Mouse (Mus musculus): ENCODE measurements at regions not wholly inside any gene's neighbourhood (a gene's known extent, or its start where the extent isn't known, plus 50 kb on each side); places are given as distances from the start of the nearest gene placed in this dataset.

DNA sequence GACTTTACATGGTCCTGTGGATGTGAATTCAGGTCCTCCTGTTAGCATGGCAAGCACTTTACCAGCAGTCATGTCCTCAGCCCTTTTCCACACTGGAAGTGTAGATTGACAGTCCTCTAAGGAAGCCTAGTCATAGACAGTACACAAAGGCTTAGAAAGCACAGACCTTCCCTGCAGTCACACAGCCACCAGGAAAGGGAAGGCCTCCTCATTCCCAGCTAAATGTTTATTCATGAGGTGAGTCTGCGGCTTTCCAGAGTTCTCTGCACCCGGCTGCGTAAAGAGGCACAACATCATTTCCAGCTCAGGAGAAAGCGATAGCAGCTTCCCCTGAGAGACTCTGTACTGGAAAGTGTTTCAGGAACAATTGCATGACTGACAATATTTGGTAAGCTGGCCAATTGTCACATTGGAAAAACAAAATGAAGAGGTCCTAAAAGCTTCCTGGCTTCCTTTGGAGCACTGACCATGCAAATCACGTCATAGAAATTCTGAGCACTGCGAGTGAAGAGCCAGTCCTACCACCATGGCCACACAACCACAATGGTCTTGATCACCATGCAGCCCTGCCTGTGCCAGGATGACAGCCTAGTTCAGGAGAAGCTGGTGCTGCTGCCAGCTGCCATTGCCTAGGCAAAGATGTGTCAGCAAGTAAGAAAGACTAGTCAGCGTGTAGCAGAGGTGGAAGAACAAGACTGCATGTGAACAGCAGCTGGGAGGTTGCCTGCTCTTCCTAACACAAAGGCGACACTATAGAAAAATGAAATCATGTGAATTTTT lies 252.2 kb upstream of the Tbl1xr1 start:
- peak in 1 of 2 experiments; percentile 10 for DNase-seq

- no peak for DNase-seq
Observed at GRCm38 (mm10) chr3:21824913-21825610, 251.4 kb upstream of the Tbl1xr1 start.

DNA sequence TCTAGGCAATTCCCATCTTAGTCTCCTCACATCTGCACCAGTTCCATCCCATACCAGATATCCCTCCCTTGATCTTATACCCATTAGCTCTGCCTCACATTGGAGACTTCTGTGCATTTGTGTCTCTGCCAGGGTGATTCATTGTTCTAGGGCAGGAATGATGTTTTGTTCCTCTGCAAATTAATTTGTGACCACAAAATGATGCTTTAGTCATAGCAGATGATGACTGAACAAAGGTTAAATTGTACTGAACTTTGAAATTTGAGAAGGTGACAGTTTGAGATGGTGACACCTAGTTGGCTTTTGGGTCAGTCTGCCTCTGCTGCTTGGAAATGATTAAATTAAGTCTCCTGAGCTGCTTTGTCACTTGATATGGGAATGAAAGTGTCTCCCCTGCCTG lies 248.8 kb upstream of the Tbl1xr1 start:
- no peak for DNase-seq

DNA sequence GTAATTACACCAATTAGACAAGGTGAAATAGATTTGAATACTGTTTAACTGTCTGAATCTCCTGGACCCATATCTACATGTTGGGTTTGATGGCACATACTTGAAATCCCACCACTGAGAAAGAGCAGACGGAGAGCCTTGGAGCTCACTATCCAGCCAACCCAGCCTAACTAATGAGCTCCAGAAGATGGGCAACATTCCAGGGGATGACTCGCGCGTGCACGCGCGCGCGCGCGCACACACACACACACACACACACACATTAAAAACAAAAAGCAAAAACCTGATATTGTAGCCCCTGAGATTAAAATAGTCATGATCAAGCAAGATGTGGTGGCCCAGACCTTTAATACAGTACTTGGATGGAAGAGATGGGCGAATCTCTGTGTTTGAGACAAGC lies 243.3 kb upstream of the Tbl1xr1 start:
- no peak for DNase-seq

DNA sequence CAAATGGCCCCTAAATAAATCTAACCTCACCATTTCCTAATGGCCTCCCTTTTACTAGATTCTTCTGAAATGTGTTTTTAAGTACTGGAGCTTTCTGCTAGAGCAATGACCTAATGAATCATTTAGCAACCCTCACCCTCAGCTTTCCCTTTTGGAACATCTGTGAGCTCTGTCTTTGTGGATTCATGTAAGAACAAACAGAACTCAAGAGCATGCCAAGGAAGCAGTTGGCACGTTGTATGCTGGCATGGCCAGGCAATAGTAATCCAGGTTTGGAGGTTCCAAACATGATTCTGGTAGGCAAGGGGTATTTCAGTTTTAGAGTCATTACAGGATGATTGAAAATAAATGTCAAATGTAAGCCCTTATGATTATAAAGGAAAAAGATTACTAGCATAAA lies 240.9 kb upstream of the Tbl1xr1 start:
- peak in 1 of 2 experiments; percentile 11 for DNase-seq

- DNase-seq = no peak
Observed at GRCm38 (mm10) chr3:21837297-21837946, 239.0 kb upstream of the Tbl1xr1 start.

- DNase-seq = no peak
Observed at GRCm38 (mm10) chr3:21840751-21841488, 235.5 kb upstream of the Tbl1xr1 start.

DNA sequence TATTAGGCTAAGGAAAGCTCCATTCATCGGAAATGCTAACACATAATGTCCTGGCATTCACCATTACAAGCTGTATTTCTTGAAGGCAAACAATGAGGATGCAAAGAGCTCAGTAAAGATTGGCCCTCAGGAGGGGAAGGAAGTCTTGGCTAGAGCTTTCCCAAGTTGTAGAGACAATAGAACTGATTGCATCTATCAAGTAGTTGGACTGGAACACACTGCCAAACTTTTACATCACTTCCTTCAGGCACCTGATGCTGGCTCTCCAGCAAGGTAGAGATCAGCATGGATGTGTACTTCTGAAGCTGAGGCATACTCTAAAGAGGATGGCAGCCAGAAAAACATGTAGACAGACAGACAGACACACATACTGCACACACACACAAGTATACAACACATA lies 234.9 kb upstream of the Tbl1xr1 start:
- no peak for DNase-seq

GRCm38 (mm10) chr3:21842545-21843291 lies 233.7 kb upstream of the Tbl1xr1 start:
- no peak for DNase-seq

DNA sequence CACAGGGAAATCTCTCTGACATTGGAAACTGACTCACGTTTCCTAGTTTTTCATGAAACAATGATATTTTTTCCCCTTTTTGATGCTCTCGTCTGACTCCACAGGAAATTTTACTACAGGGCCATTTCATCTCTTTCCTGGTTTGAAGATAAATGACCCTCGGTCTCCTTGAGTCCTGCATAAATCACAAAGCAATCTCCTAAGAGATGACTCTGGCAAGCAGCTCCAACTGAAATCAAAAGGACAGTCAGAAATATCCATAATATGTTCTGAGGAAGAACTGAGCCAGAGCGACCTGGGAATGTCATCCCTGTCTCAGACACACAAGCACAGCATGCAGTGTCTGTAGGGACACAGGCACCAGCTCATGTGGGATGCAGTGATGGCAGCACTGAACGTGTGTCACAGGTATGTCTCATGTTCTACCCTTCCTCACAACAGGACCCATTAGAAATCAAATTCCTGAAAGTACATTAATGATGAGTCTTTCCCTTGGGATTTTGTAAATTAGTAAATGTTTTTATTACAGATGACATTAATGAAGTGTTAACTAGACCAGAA lies 233.1 kb upstream of the Tbl1xr1 start:
- DNase-seq = no peak

DNA sequence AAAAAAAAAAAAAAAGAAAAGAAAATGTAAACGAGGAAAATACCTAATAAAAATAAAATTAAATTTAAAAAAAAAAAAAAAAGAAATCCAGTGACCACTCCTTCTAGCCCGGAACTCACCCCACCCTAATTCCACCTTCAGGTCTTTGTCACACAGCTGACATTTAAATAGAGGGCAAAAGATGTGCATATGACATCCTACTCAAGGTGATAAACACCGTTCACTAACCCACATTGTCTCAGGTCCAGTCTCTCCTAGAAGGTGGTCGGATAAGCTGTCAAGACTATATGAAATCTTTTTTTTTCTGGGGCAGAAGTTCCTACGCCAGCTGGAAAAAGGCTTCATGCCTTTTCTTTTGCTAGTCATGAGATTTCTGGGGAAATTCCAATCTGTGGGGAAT lies 226.6 kb upstream of the Tbl1xr1 start:
- no peak for DNase-seq

DNA sequence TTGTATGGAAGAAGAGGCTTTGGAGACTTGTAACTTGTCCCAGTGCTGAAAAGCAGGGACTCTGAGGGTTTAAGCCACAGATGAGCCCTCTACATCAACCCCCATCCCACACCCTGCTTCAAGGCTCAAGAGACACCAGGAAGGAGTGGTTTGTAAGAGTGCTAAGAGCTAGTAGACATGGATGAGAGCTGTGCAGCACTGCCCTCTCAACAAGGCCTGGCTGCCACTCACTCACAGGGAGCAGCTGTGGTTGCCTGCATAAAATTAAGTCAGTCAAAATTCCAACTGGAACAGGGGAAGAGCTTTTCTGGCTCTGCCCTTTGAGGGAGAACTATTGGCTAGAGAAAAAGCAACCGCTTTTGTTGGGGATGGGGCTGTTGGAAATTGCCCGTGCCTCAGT lies 225.5 kb upstream of the Tbl1xr1 start:
- DNase-seq = no peak

DNA sequence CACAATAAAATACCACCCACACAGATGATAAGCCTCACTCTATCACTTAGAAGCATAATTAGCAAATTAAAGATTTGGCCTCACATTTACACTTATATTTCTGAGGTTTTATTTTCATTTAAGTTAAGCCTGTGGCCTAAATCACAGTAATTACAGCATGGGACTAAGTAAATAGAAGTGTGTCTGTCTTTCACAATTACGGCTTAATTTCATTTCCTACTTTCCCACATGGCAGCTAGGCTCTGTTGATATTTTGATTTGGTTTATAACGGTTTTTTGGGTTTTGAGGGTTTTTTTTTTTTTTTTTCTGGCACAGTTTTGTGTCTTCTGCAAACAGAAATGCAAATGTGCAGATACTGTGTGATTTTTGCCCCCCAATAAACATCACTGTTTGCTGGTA lies 222.1 kb upstream of the Tbl1xr1 start:
- no peak for DNase-seq

DNA sequence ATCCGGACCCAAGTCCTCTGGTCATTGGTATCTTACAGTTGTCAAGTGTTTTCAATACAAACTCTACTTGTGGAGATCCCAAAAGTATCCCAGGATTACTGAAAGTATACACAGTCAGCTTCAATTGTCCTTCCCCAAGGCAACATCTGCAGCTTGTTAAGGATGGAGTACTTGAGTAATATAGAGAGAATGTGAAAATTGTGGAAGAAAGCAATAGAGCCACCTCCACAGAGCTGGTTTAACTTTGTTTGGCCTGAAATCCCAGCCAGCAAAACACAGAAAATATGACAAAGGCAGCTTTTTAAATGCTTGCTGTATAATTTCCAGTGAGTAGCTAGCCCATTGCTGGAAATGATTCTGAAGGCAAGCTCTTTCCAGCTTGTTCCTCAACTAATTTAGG lies 217.0 kb upstream of the Tbl1xr1 start:
- no peak for DNase-seq

- no peak for DNase-seq
Observed at GRCm38 (mm10) chr3:21860915-21861635, 215.4 kb upstream of the Tbl1xr1 start.

GRCm38 (mm10) chr3:21861636-21861970 lies 214.8 kb upstream of the Tbl1xr1 start:
- DNase-seq = no peak

GRCm38 (mm10) chr3:21864391-21864790 lies 212.1 kb upstream of the Tbl1xr1 start:
- no peak for DNase-seq

DNA sequence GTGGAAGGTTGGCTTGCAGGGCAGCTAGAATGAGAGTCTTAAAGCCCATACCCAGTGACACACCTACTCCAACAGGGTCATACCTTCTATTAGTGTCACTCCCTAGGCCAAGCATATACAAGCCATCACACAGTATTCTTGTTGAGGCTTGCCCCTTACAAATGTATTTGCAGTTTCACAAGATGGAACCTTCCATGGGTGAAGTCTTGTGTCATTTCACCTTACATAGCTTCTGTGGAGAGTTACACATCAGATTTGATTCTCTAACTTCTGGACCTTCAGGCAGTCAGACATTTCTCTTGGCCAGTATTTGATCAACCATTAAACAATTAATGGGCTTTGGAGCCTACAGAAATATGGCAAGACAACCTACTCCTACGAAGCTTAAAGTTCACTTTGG lies 210.6 kb upstream of the Tbl1xr1 start:
- no peak for DNase-seq

DNA sequence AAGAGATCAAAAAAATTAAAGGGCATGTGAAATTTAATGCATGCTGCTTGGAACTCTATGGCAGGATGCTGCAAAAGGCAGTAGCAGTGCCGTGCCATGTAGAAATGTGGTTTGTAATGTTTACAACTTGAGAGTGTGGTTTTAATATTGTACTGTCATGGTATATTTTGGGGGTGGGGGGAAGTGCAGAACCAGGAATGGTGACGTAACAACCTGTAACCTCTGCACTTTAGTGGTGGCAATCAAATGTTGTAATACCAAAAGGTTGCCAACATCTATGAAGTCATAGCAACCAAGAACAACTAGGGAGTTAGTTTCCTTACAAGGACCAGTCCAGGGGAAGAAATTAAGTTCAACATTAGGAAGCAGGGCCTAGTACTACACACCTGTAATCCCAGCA lies 198.1 kb upstream of the Tbl1xr1 start:
- DNase-seq = no peak

DNA sequence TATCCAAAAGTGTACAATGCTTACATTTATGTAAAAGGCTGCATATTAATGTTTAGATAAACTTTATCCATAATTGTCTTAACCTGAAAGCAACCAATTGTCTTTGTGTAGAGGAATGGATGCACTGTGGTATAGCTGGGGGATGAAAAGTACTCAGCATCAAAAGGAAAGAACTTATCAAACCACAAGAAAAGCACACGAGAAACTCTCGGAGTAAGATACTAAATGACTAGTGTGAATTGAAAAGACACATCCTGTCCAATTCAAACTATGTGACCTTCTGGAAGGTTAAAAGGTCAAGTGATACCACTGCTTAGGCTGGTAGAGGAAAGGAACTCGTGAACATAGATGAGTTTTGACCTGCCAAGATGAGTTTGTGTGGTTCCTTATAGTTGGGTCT lies 192.2 kb upstream of the Tbl1xr1 start:
- DNase-seq = no peak

GRCm38 (mm10) chr3:21888710-21889109 lies 187.7 kb upstream of the Tbl1xr1 start:
- DNase-seq = no peak
